Mouse (Mus musculus): ENCODE results near the gene Mfsd6. TPM values are rescaled to one million over a fixed set of nuclear protein-coding genes. Genes with fewer than 3 reads are reported as not detected.
"Not testable (repeated sequence)": the region's sequence is repeated elsewhere in the genome, so short reads cannot be mapped to it uniquely, and the experiment has no call there.

Gene Mfsd6
- polyA plus RNA-seq, 1 experiment from 2014 or later, result 6.2 TPM

- Histone ChIP-seq H3K9me3 (no peaks in the 10 kb centered on the region), H3K4me2 (replicated peaks) (no peak overlapping the region), H3K27ac (replicated peaks) (no peak overlapping the region), H3K4me1 (no peaks in the 10 kb centered on the region), H3K4me3 (no peak overlapping the region), H3K36me3 (0 out of 2 replicates have a peak, but pooled peaks cover under 1% of the 10 kb centered on the region), H3K9ac (replicated peaks) (no peak overlapping the region), H3K27me3 (no peaks in the 10 kb centered on the region)
- 82% methylated on average over 7 of the region's 7 CpGs for WGBS
- no peak for ATAC-seq (ENCODE audit: low FRiP score, low read depth)
These were observed 24.3 kb downstream of the Mfsd6 start for GRCm38 (mm10) chr1:52702738-52703491.

DNA sequence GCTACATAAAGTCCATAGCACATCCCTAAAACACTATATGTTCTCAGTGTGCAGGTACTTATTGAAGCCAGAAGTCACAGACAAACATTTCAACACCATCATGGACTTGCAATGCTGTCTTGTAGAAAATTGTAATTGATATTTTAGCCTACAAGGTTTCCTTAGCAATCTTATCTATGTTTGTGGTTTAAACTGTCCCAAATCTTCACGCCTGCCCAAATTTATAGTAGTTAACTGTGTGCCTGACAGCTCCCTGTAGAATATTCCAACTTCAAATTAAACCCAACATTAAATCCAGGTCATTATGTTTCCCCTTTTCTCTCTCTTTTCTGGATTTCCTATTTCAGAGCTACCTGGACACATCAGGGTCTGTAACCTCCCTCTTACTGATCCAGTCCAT lies 25.3 kb downstream of the Mfsd6 start:
- Histone ChIP-seq H3K27ac (replicated peaks) (no peak overlapping the region), H3K4me1 (no peaks in the 10 kb centered on the region), H3K9ac (replicated peaks) (no peak overlapping the region), H3K4me3 (no peak overlapping the region), H3K4me2 (replicated peaks) (no peak overlapping the region), H3K9me3 (no peaks in the 10 kb centered on the region), H3K27me3 (no peaks in the 10 kb centered on the region), H3K36me3 (no peaks in the 10 kb centered on the region)
- 100% methylated on average over 1 of the region's 1 CpGs for WGBS
- ATAC-seq (ENCODE audit: low FRiP score, low read depth), result no peak

GRCm38 (mm10) chr1:52694456-52694855 lies 32.8 kb downstream of the Mfsd6 start:
- not testable (repeated sequence) for H3K36me3 ChIP-seq; H3K4me3 ChIP-seq; H3K4me1 ChIP-seq; H3K9ac ChIP-seq (replicated peaks); H3K9me3 ChIP-seq; ATAC-seq (ENCODE audit: low FRiP score, low read depth); H3K27me3 ChIP-seq; H3K4me2 ChIP-seq (replicated peaks); H3K27ac ChIP-seq (replicated peaks)
- WGBS, result 93% methylated on average over 13 of the region's 13 CpGs

DNA sequence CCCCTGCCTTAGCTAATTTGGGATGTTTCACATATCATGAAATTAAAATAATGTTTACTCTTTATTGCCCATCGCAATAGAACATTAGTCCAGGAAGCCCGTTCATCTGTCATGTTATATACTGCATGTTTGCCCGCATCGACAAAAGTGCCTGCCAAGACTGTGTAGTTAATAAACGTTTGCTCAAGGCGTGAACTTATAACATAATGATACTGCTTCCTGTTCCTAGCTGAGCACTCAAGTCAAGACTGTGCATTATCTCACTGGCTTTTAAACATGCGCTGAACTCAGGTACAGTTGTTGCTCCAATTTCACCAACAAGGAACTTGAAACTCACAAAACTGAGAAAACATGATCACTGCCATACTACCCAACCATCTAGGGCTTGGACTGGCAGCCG lies 39.6 kb downstream of the Mfsd6 start:
- Histone ChIP-seq H3K4me2 (replicated peaks) (no peak overlapping the region), H3K36me3 (no peaks in the 10 kb centered on the region), H3K9ac (replicated peaks) (no peak overlapping the region), H3K9me3 (no peaks in the 10 kb centered on the region), H3K4me1 (0 out of 2 replicates have a peak, but pooled peaks cover 1% of the 10 kb centered on the region), H3K27me3 (no peaks in the 10 kb centered on the region), H3K4me3 (no peak overlapping the region), H3K27ac (replicated peaks) (no peak overlapping the region)
- 90% methylated on average over 8 of the region's 8 CpGs for WGBS
- no peak for ATAC-seq (ENCODE audit: low FRiP score, low read depth)

GRCm38 (mm10) chr1:52683550-52683949 lies 43.7 kb downstream of the Mfsd6 start:
- no peak for ATAC-seq (ENCODE audit: low FRiP score, low read depth)
- no peaks in the 10 kb centered on the region for H3K27me3 ChIP-seq
- H3K4me2 ChIP-seq (replicated peaks), result no peak overlapping the region
- no peaks in the 10 kb centered on the region for H3K36me3 ChIP-seq
- no peak overlapping the region for H3K27ac ChIP-seq (replicated peaks)
- H3K9me3 ChIP-seq, result no peaks in the 10 kb centered on the region
- H3K4me1 ChIP-seq, result no peaks in the 10 kb centered on the region
- WGBS, result 67% methylated on average over 4 of the region's 4 CpGs
- H3K4me3 ChIP-seq, result no peak overlapping the region
- no peak overlapping the region for H3K9ac ChIP-seq (replicated peaks)

DNA sequence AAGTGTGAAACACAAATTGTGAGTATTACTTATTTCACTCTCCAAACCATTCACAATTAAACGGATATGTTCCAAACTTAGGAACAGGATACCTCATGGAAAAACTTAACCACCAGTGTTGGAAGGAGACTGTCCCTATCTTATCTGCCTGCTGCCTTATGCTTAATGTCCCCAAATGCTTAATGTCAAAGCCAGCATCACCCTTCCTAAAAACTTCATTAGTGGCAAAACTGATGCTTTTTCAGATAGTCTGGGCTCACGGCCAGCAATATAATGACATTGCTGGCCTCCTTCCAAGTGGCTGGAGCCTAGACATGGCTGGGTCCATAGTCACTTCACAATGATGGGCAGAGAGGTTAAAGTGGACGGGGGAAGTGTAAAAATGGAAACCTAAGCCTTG lies 50.6 kb downstream of the Mfsd6 start:
- ATAC-seq (ENCODE audit: low FRiP score, low read depth), result no peak
- Histone ChIP-seq H3K27ac (replicated peaks) (no peak overlapping the region), H3K4me3 (no peak overlapping the region), H3K9me3 (no peaks in the 10 kb centered on the region), H3K27me3 (no peaks in the 10 kb centered on the region), H3K4me2 (replicated peaks) (no peak overlapping the region), H3K36me3 (no peaks in the 10 kb centered on the region), H3K4me1 (no peaks in the 10 kb centered on the region), H3K9ac (replicated peaks) (no peak overlapping the region)
- 75% methylated on average over 3 of the region's 3 CpGs for WGBS

DNA sequence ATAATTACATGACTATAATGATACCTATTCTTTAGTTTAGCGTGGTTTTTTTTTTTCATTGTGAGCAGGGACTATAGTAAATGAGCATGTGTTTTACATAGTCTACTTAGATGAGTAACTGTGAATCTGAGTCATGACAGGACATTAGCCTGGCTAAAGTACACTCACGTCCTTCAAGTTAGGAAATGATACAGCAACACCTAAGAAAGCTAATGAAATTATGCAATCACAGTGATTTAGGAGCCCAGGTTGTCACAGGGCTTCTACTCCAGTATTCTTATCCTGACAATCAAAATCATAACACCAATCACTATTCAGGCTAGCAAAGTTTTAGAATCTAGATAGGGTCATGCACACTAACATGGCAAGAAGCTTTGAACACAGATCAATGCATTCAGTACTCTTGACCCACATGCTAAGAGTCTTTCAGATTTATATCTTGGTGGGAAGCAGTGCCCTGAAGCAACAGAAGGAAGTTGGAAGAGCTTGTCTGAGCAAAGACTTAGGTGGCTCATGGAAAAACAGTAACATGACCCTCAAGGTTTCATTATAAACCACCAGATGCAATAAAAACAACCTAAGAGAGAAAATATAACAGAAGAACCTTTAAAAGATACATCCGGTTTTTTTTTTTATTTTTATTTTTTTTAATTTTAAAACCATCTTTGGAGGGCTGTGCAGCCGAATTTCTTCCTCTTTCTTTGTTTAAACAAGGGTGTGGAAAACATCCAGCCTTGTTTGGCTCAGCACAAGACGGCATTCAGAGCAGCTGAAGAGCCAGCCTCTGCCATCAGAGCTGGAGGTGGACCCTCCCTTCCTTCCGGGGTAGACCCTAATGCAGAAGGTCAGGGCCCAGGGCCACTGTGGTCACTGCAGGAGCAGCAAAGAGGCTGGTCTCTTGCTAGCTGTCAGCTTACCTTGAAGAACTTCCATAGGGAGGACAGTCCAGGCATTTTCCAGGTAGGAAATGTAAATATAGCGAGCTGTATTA lies 51.4 kb downstream of the Mfsd6 start:
- H3K36me3 ChIP-seq, result no peaks in the 10 kb centered on the region

GRCm38 (mm10) chr1:52669931-52670330 lies 57.3 kb downstream of the Mfsd6 start:
- ATAC-seq (ENCODE audit: low FRiP score, low read depth), result no peak
- no peaks in the 10 kb centered on the region for H3K9me3 ChIP-seq
- H3K9ac ChIP-seq (replicated peaks), result no peak overlapping the region
- H3K36me3 ChIP-seq, result no peaks in the 10 kb centered on the region
- H3K4me1 ChIP-seq, result peaks cover 5% of the 10 kb centered on the region; the same call in 1 of the 2 replicates
- H3K27me3 ChIP-seq, result no peaks in the 10 kb centered on the region
- 92% methylated on average over 1 of the region's 1 CpGs for WGBS
- no peak overlapping the region for H3K4me2 ChIP-seq (replicated peaks)
- H3K4me3 ChIP-seq, result no peak overlapping the region
- no peak overlapping the region for H3K27ac ChIP-seq (replicated peaks)

More for the DNA sequence above, 51.4 kb downstream of the Mfsd6 start:
- no peak for ATAC-seq (ENCODE audit: low FRiP score, low read depth)
- 76% methylated on average over 7 of the region's 7 CpGs for WGBS
- Histone ChIP-seq H3K9ac (replicated peaks) (no peak overlapping the region), H3K27me3 (no peaks in the 10 kb centered on the region), H3K27ac (replicated peaks) (no peak overlapping the region), H3K4me3 (no peak overlapping the region), H3K9me3 (no peaks in the 10 kb centered on the region), H3K4me1 (no peaks in the 10 kb centered on the region), H3K4me2 (replicated peaks) (no peak overlapping the region)

DNA sequence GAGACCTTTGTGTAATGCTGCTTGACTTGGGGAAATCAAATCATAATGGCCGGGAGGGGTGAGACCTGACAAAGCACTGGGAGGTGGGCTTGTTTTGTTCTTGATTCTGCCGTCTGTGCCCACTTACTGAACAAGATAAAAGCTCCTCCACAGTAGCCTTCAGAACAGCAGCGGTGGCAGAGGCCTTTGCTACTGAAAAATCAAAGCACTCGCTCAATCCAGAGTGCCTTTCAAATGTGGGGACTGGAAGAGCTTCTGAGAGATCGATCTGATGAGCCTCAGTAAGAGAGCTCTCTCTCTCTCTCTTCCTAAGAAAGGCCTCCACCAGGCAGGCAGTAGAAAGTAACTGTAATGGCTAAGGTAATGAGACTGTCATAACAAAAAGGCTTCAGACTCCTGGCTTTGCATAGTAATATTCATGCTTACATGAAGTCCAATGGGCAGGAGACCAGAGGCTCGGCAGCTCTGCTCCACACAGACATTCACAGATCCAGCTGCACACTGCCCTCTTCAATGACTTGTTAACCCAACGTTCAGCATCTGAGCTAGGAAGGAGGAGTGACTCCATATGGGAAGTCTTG lies 58.4 kb downstream of the Mfsd6 start:
- H3K4me2 ChIP-seq (replicated peaks), result no peak overlapping the region
- no peak overlapping the region for H3K9ac ChIP-seq (replicated peaks)
- peaks cover 3% of the 10 kb centered on the region; the same call in 1 of the 2 replicates for H3K36me3 ChIP-seq
- H3K4me1 ChIP-seq, result peaks cover 5% of the 10 kb centered on the region; the same call in 1 of the 2 replicates
- 33% methylated on average over 7 of the region's 7 CpGs for WGBS
- H3K9me3 ChIP-seq, result no peaks in the 10 kb centered on the region
- no peak overlapping the region for H3K27ac ChIP-seq (replicated peaks)
- H3K4me3 ChIP-seq, result no peak overlapping the region
- H3K27me3 ChIP-seq, result no peaks in the 10 kb centered on the region
- ATAC-seq (ENCODE audit: low FRiP score, low read depth), result no peak

GRCm38 (mm10) chr1:52663228-52663627 lies 64.0 kb downstream of the Mfsd6 start:
- Histone ChIP-seq H3K9ac (replicated peaks) (no peak overlapping the region), H3K9me3 (no peaks in the 10 kb centered on the region), H3K27me3 (no peaks in the 10 kb centered on the region), H3K36me3 (peaks cover 10% of the 10 kb centered on the region), H3K4me2 (replicated peaks) (no peak overlapping the region), H3K27ac (replicated peaks) (no peak overlapping the region), H3K4me3 (no peak overlapping the region), H3K4me1 (no peaks in the 10 kb centered on the region)
- no peak for ATAC-seq (ENCODE audit: low FRiP score, low read depth)
- 90% methylated on average over 7 of the region's 7 CpGs for WGBS

GRCm38 (mm10) chr1:52660765-52661164 lies 66.5 kb downstream of the Mfsd6 start:
- Histone ChIP-seq H3K4me3 (no peak overlapping the region), H3K9ac (replicated peaks) (no peak overlapping the region), H3K4me1 (no peaks in the 10 kb centered on the region), H3K27ac (replicated peaks) (no peak overlapping the region), H3K27me3 (no peaks in the 10 kb centered on the region), H3K4me2 (replicated peaks) (no peak overlapping the region), H3K36me3 (peaks cover 12% of the 10 kb centered on the region), H3K9me3 (no peaks in the 10 kb centered on the region)
- WGBS, result 86% methylated on average over 12 of the region's 12 CpGs
- ATAC-seq (ENCODE audit: low FRiP score, low read depth), result no peak

DNA sequence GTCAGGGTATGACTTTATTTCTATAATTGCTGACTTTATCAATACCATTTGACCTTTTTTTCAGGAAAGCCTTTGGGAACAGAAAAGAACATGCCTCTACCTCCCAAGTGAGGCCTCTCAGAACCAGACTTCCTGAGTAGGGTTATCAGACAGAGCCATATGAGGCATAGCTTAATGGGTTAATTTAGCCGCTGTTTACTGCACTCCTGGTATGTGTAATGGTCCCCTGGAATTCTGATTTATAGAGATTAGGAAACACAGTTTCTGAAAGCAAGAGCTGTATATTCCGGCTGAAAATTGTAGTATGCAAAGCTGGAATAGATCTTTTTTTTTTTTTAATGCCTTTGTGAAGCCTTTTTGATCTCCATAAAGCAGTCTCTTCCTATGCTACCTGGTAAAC lies 67.0 kb downstream of the Mfsd6 start:
- Histone ChIP-seq H3K4me2 (replicated peaks) (no peak overlapping the region), H3K36me3 (peaks cover 12% of the 10 kb centered on the region), H3K27me3 (no peaks in the 10 kb centered on the region), H3K27ac (replicated peaks) (no peak overlapping the region), H3K9ac (replicated peaks) (no peak overlapping the region), H3K9me3 (no peaks in the 10 kb centered on the region), H3K4me1 (no peaks in the 10 kb centered on the region), H3K4me3 (no peak overlapping the region)
- 85% methylated on average over 2 of the region's 2 CpGs for WGBS
- no peak for ATAC-seq (ENCODE audit: low FRiP score, low read depth)
